Mouse (Mus musculus) testis, adult 2 months (tissue): ENCODE results near the gene Usp7. TPM values are rescaled to one million over a fixed set of nuclear protein-coding genes. Genes with fewer than 3 reads are reported as not detected.
A peak's percentile ranks its signal among the peaks of the same experiment; 100 is the strongest.

ENCODE experiments used
- H3K27ac ChIP-seq: fragments of 200-500 bp; 2 replicates; pipeline ENCODE4 v1.5.1; 2012; ENCODE audit warnings: low read depth, low read length; ENCODE audit not compliant: control insufficient read depth, insufficient read depth
- H3K27me3 ChIP-seq: fragments of 200-500 bp; 2 replicates; pipeline ENCODE4 v1.6.1; 2012; ENCODE audit warnings: mild to moderate bottlenecking, low read length, moderate library complexity; ENCODE audit not compliant: control insufficient read depth, insufficient read depth
- H3K36me3 ChIP-seq: fragments of 200-500 bp; 2 replicates; pipeline ENCODE4 v1.6.1; 2012; ENCODE audit warnings: mild to moderate bottlenecking, low read length; ENCODE audit not compliant: control insufficient read depth, insufficient read depth
- H3K4me1 ChIP-seq: fragments of 200-500 bp; 2 replicates; pipeline ENCODE4 v1.6.1; 2012; ENCODE audit warnings: low read length; ENCODE audit not compliant: control insufficient read depth, insufficient read depth
- H3K4me3 ChIP-seq: fragments of 200-500 bp; 2 replicates; pipeline ENCODE4 v1.5.1; 2012; ENCODE audit warnings: low read depth, mild to moderate bottlenecking, low read length, moderate library complexity, mixed read lengths; ENCODE audit not compliant: control insufficient read depth
- CTCF ChIP-seq: fragments of 200-500 bp; IDR thresholded peaks from 2 replicates; pipeline ENCODE4 v1.5.1; 2012; ENCODE audit warnings: low read depth, mild to moderate bottlenecking, inconsistent platforms, low read length, moderate library complexity; ENCODE audit not compliant: control insufficient read depth, insufficient read depth, insufficient replicate concordance
- POLR2A ChIP-seq: fragments of 200-500 bp; IDR thresholded peaks from 2 replicates; pipeline ENCODE4 v1.6.1; 2012; ENCODE audit warnings: low read depth, mild to moderate bottlenecking, inconsistent platforms, low read length, moderate library complexity; ENCODE audit not compliant: control insufficient read depth
- polyA plus RNA-seq: library from polyadenylated mRNA; depleted of rRNA; stranded (reverse); fragments of >200 nt; gene quantifications from 2 replicates; pipeline ENCODE4 v1.2.3, GENCODE M21; 2012

Gene Usp7
- polyA plus RNA-seq, 1 experiment = 61.5 TPM

- no peak for TF ChIP-seq CTCF
- TF ChIP-seq POLR2A = no peak
- no peaks in the 10 kb centered on the region for H3K4me1 ChIP-seq
- no peak overlapping the region for H3K4me3 ChIP-seq
- H3K27ac ChIP-seq = no peak overlapping the region
- H3K36me3 ChIP-seq = peaks cover under 1% of the 10 kb centered on the region; the same call in 1 of the 2 replicates
- no peaks in the 10 kb centered on the region for H3K27me3 ChIP-seq
Observed at GRCm38 (mm10) chr16:8687559-8688112, 104.5 kb downstream of the Usp7 start.

- no peak overlapping the region for H3K27ac ChIP-seq
- no peaks in the 10 kb centered on the region; the same call in 1 of the 2 replicates for H3K36me3 ChIP-seq
Observed at GRCm38 (mm10) chr16:8686871-8687535, 105.1 kb downstream of the Usp7 start.

GRCm38 (mm10) chr16:8686121-8686870 is 105.8 kb downstream of the Usp7 start:
- Histone ChIP-seq H3K36me3 (no peaks in the 10 kb centered on the region; the same call in 1 of the 2 replicates), H3K4me3 (no peak overlapping the region), H3K27me3 (no peaks in the 10 kb centered on the region), H3K27ac (no peak overlapping the region), H3K4me1 (no peaks in the 10 kb centered on the region)
- peak; percentile 64; the same call in 1 of the 2 replicates for TF ChIP-seq CTCF
- TF ChIP-seq POLR2A = no peak

More at GRCm38 (mm10) chr16:8686871-8687535, 105.1 kb downstream of the Usp7 start:
- Histone ChIP-seq H3K4me3 (no peak overlapping the region), H3K4me1 (no peaks in the 10 kb centered on the region), H3K27me3 (no peaks in the 10 kb centered on the region)
- no peak for TF ChIP-seq CTCF
- no peak for TF ChIP-seq POLR2A

GRCm38 (mm10) chr16:8685087-8685486 is 107.0 kb downstream of the Usp7 start:
- no peaks in the 10 kb centered on the region for H3K27me3 ChIP-seq
- TF ChIP-seq CTCF (no peak), POLR2A (no peak)
- no peak overlapping the region for H3K27ac ChIP-seq
- H3K4me1 ChIP-seq = no peaks in the 10 kb centered on the region
- H3K36me3 ChIP-seq = no peaks in the 10 kb centered on the region; the same call in 1 of the 2 replicates
- H3K4me3 ChIP-seq = no peak overlapping the region

- TF ChIP-seq POLR2A (no peak; the same call in 1 of the 2 replicates), CTCF (no peak)
- no peaks in the 10 kb centered on the region for H3K36me3 ChIP-seq
- H3K4me3 ChIP-seq = peak within 1 kb of the TSS; percentile 64
- H3K27ac ChIP-seq = peak within 1 kb of the TSS; percentile 41
- H3K4me1 ChIP-seq = peaks cover 2% of the 10 kb centered on the region; the same call in 1 of the 2 replicates
- no peaks in the 10 kb centered on the region for H3K27me3 ChIP-seq
Observed at GRCm38 (mm10) chr16:8680470-8680869, 111.6 kb downstream of the Usp7 start, which contains the start of gene Gm5767. Gm5767 (plus strand) TSS chr16:8680770.

GRCm38 (mm10) chr16:8679780-8680179 is 112.3 kb downstream of the Usp7 start:
- Histone ChIP-seq H3K36me3 (no peaks in the 10 kb centered on the region), H3K4me3 (no peak overlapping the region; the same call in 1 of the 2 replicates), H3K27me3 (no peaks in the 10 kb centered on the region), H3K27ac (no peak overlapping the region), H3K4me1 (peaks cover 2% of the 10 kb centered on the region; the same call in 1 of the 2 replicates)
- no peak for TF ChIP-seq POLR2A
- no peak for TF ChIP-seq CTCF

GRCm38 (mm10) chr16:8678676-8679075 is 113.4 kb downstream of the Usp7 start:
- TF ChIP-seq CTCF (no peak), POLR2A (no peak)
- no peak overlapping the region for H3K27ac ChIP-seq
- H3K27me3 ChIP-seq = no peaks in the 10 kb centered on the region
- no peaks in the 10 kb centered on the region for H3K36me3 ChIP-seq
- peaks cover 6% of the 10 kb centered on the region for H3K4me1 ChIP-seq
- no peak overlapping the region for H3K4me3 ChIP-seq
